Mouse (Mus musculus): ENCODE data around the gene Akap6. TPM values are rescaled to one million over a fixed set of nuclear protein-coding genes. Genes with fewer than 3 reads are reported as not detected.

Gene Akap6
- polyA plus RNA-seq, 1 experiment from 2014 or later, result 0.02 TPM

GRCm38 (mm10) chr12:52847020-52847419 is 147.8 kb downstream of the Akap6 start:
- Histone ChIP-seq H3K4me1 (ENCODE audit: insufficient read depth) (0 out of 2 replicates have a peak, but pooled peaks cover 2% of the 10 kb centered on the region), H3K27ac (ENCODE audit: low read depth) (no peak overlapping the region), H3K4me2 (ENCODE audit: low read depth, low read length) (no peak overlapping the region), H3K27me3 (ENCODE audit: insufficient read depth, low read length) (no peaks in the 10 kb centered on the region), H3K9me3 (ENCODE audit: low read length) (no peaks in the 10 kb centered on the region), H3K36me3 (replicated peaks; ENCODE audit: insufficient read depth, low read length) (no peaks in the 10 kb centered on the region), H3K9ac (replicated peaks) (no peak overlapping the region), H3K4me3 (ENCODE audit: low read depth, low read length) (no peak overlapping the region)
- ATAC-seq (no peak), DNase-seq (no peak)
- no peak for TF ChIP-seq EP300 (IDR thresholded peaks at IDR 0.05; ENCODE audit: low read depth)
- TF ChIP-seq CTCF (IDR thresholded peaks at IDR 0.05; ENCODE audit: low read depth), result no peak
- 71% methylated on average over 4 of the region's 4 CpGs for WGBS (ENCODE audit: insufficient replicate concordance)

- H3K9me3 ChIP-seq (ENCODE audit: low read length), result no peaks in the 10 kb centered on the region
- H3K4me2 ChIP-seq (ENCODE audit: low read depth, low read length), result peak overlapping the region; percentile 15; the same call in 1 of the 2 replicates
- DNase-seq, result no peak
- H3K4me3 ChIP-seq (ENCODE audit: low read depth, low read length), result no peak overlapping the region
- H3K27ac ChIP-seq (ENCODE audit: low read depth), result no peak overlapping the region
- peak; percentile 61; the same call in 1 of the 2 replicates for ATAC-seq
- TF ChIP-seq CTCF (IDR thresholded peaks at IDR 0.05; ENCODE audit: low read depth) (no peak), EP300 (IDR thresholded peaks at IDR 0.05; ENCODE audit: low read depth) (no peak)
- no peaks in the 10 kb centered on the region for H3K27me3 ChIP-seq (ENCODE audit: insufficient read depth, low read length)
- no peaks in the 10 kb centered on the region for H3K36me3 ChIP-seq (replicated peaks; ENCODE audit: insufficient read depth, low read length)
- H3K4me1 ChIP-seq (ENCODE audit: insufficient read depth), result 0 out of 2 replicates have a peak, but pooled peaks cover 2% of the 10 kb centered on the region
- H3K9ac ChIP-seq (replicated peaks), result no peak overlapping the region
- WGBS (ENCODE audit: insufficient replicate concordance), result 67% methylated on average over 14 of the region's 14 CpGs
Observed at GRCm38 (mm10) chr12:52847830-52848518, 148.8 kb downstream of the Akap6 start.

GRCm38 (mm10) chr12:52848519-52848855 is 149.3 kb downstream of the Akap6 start:
- Histone ChIP-seq H3K27me3 (ENCODE audit: insufficient read depth, low read length) (no peaks in the 10 kb centered on the region), H3K4me3 (ENCODE audit: low read depth, low read length) (no peak overlapping the region), H3K4me1 (ENCODE audit: insufficient read depth) (0 out of 2 replicates have a peak, but pooled peaks cover 2% of the 10 kb centered on the region), H3K27ac (ENCODE audit: low read depth) (no peak overlapping the region), H3K9me3 (ENCODE audit: low read length) (no peaks in the 10 kb centered on the region), H3K4me2 (ENCODE audit: low read depth, low read length) (peak overlapping the region; percentile 15; the same call in 1 of the 2 replicates), H3K36me3 (replicated peaks; ENCODE audit: insufficient read depth, low read length) (no peaks in the 10 kb centered on the region), H3K9ac (replicated peaks) (no peak overlapping the region)
- no peak for DNase-seq
- TF ChIP-seq CTCF (IDR thresholded peaks at IDR 0.05; ENCODE audit: low read depth) (no peak), EP300 (IDR thresholded peaks at IDR 0.05; ENCODE audit: low read depth) (no peak)
- ATAC-seq, result peak; percentile 55; the same call in 1 of the 2 replicates
- WGBS (ENCODE audit: insufficient replicate concordance), result 70% methylated on average over 7 of the region's 7 CpGs

- H3K27me3 ChIP-seq (ENCODE audit: insufficient read depth, low read length), result no peaks in the 10 kb centered on the region
- DNase-seq (no peak), ATAC-seq (no peak)
- WGBS (ENCODE audit: insufficient replicate concordance), result 67% methylated on average over 4 of the region's 4 CpGs
- H3K4me2 ChIP-seq (ENCODE audit: low read depth, low read length), result no peak overlapping the region
- no peaks in the 10 kb centered on the region for H3K36me3 ChIP-seq (replicated peaks; ENCODE audit: insufficient read depth, low read length)
- 0 out of 2 replicates have a peak, but pooled peaks cover 2% of the 10 kb centered on the region for H3K4me1 ChIP-seq (ENCODE audit: insufficient read depth)
- H3K27ac ChIP-seq (ENCODE audit: low read depth), result no peak overlapping the region
- TF ChIP-seq EP300 (IDR thresholded peaks at IDR 0.05; ENCODE audit: low read depth) (no peak), CTCF (IDR thresholded peaks at IDR 0.05; ENCODE audit: low read depth) (no peak)
- no peak overlapping the region for H3K9ac ChIP-seq (replicated peaks)
- H3K9me3 ChIP-seq (ENCODE audit: low read length), result no peaks in the 10 kb centered on the region
- no peak overlapping the region for H3K4me3 ChIP-seq (ENCODE audit: low read depth, low read length)
Observed at GRCm38 (mm10) chr12:52849297-52849696, 150.1 kb downstream of the Akap6 start.

GRCm38 (mm10) chr12:52850332-52851036 is 151.3 kb downstream of the Akap6 start:
- 0 out of 2 replicates have a peak, but pooled peaks cover 2% of the 10 kb centered on the region for H3K4me1 ChIP-seq (ENCODE audit: insufficient read depth)
- ATAC-seq, result no peak
- H3K27me3 ChIP-seq (ENCODE audit: insufficient read depth, low read length), result no peaks in the 10 kb centered on the region
- no peak overlapping the region for H3K9ac ChIP-seq (replicated peaks)
- DNase-seq, result no peak
- H3K27ac ChIP-seq (ENCODE audit: low read depth), result no peak overlapping the region
- WGBS (ENCODE audit: insufficient replicate concordance), result 44% methylated on average over 7 of the region's 7 CpGs
- no peak overlapping the region for H3K4me3 ChIP-seq (ENCODE audit: low read depth, low read length)
- H3K4me2 ChIP-seq (ENCODE audit: low read depth, low read length), result no peak overlapping the region
- no peaks in the 10 kb centered on the region for H3K36me3 ChIP-seq (replicated peaks; ENCODE audit: insufficient read depth, low read length)
- no peaks in the 10 kb centered on the region for H3K9me3 ChIP-seq (ENCODE audit: low read length)
- TF ChIP-seq EP300 (IDR thresholded peaks at IDR 0.05; ENCODE audit: low read depth) (no peak), CTCF (IDR thresholded peaks at IDR 0.05; ENCODE audit: low read depth) (0 out of 2 replicates have a peak, but pooled peaks have one; percentile 3)

- Histone ChIP-seq H3K36me3 (replicated peaks; ENCODE audit: insufficient read depth, low read length) (no peaks in the 10 kb centered on the region), H3K27ac (ENCODE audit: low read depth) (no peak overlapping the region), H3K27me3 (ENCODE audit: insufficient read depth, low read length) (no peaks in the 10 kb centered on the region), H3K9ac (replicated peaks) (no peak overlapping the region), H3K9me3 (ENCODE audit: low read length) (no peaks in the 10 kb centered on the region), H3K4me1 (ENCODE audit: insufficient read depth) (0 out of 2 replicates have a peak, but pooled peaks cover 2% of the 10 kb centered on the region), H3K4me2 (ENCODE audit: low read depth, low read length) (no peak overlapping the region), H3K4me3 (ENCODE audit: low read depth, low read length) (no peak overlapping the region)
- 67% methylated on average over 5 of the region's 5 CpGs for WGBS (ENCODE audit: insufficient replicate concordance)
- DNase-seq (no peak), ATAC-seq (no peak)
- no peak for TF ChIP-seq CTCF (IDR thresholded peaks at IDR 0.05; ENCODE audit: low read depth)
- no peak for TF ChIP-seq EP300 (IDR thresholded peaks at IDR 0.05; ENCODE audit: low read depth)
Observed at GRCm38 (mm10) chr12:52851221-52851620, 152.0 kb downstream of the Akap6 start.
